Comparison of ENCODE assay signal across 9 mouse cellular contexts in genomic region chr14:54475941-54476844, GRCm38 (mm10). TPM values are rescaled to one million over a fixed set of nuclear protein-coding genes. Genes with fewer than 3 reads are reported as not detected.
DNase-seq lines count a peak whose midpoint lies in the region; ATAC-seq and TF ChIP-seq lines count a peak whose summit lies in the region.
"Had no signal": no experiment of that assay in that cellular context is flagged by ENCODE, and none has a peak within 500 bp of the region (broad histone marks: within the 10 kb centered on the region; RNA-seq: fewer than 3 reads in every experiment).

Rem2 (plus strand) TSS chr14:54476100.

- no peaks in the 10 kb centered on the region for H3K9me3 ChIP-seq in forebrain, postnatal 0 days (ENCODE audit: low read length)
- H3K9me3 ChIP-seq in limb, embryonic 11.5 days (ENCODE audit: control insufficient read depth, low read length): no peaks in the 10 kb centered on the region
- H3K9me3 ChIP-seq in midbrain, embryonic 16.5 days (replicated peaks; ENCODE audit: control insufficient read depth, low read length, poor library complexity, severe bottlenecking): no peaks in the 10 kb centered on the region

- peak; percentile 14 for DNase-seq in gastrocnemius, postnatal 10 days
- no peak for DNase-seq in gastrocnemius, postnatal 14 days
- DNase-seq in cerebellum, adult 11-12 months: peak; percentile 85
- DNase-seq in forebrain, postnatal 0 days: peak; percentile 91
- DNase-seq in kidney, adult 9 months: peak; percentile 49
- peak; percentile 66 for DNase-seq in limb, embryonic 11.5 days (ENCODE audit: low spot score)
- DNase-seq in B cell, adult 2 months: no peak

- 0 out of 2 replicates have a peak, but pooled peaks cover 3% of the 10 kb centered on the region for H3K4me1 ChIP-seq in forebrain, postnatal 0 days (ENCODE audit: insufficient read depth)
- peaks cover 5% of the 10 kb centered on the region; the same call in 1 of the 2 replicates for H3K4me1 ChIP-seq in limb, embryonic 11.5 days (ENCODE audit: control insufficient read depth, insufficient read depth, low read length)
- peaks cover 23% of the 10 kb centered on the region for H3K4me1 ChIP-seq in midbrain, embryonic 16.5 days (ENCODE audit: control insufficient read depth, insufficient read depth, low read length)

- no peaks in the 10 kb centered on the region for H3K27me3 ChIP-seq in forebrain, postnatal 0 days (ENCODE audit: insufficient read depth, low read length)
- peaks cover 17% of the 10 kb centered on the region for H3K27me3 ChIP-seq in limb, embryonic 11.5 days (ENCODE audit: control insufficient read depth, insufficient read depth, low read length)
- H3K27me3 ChIP-seq in midbrain, embryonic 16.5 days (ENCODE audit: control insufficient read depth, insufficient read depth, low read depth, low read length): peaks cover 3% of the 10 kb centered on the region; the same call in 1 of the 2 replicates

- intact Hi-C loops in gastrocnemius, postnatal 14 days (cut with DNase I; ENCODE audit: low total_unique reads): no loop called here

- H3K27ac ChIP-seq in forebrain, postnatal 0 days (ENCODE audit: low read depth, low read length): peak within 1 kb of the TSS; percentile 75
- H3K27ac ChIP-seq in limb, embryonic 11.5 days (replicated peaks; ENCODE audit: low read depth, low read length): no peak within 1 kb of the TSS
- H3K27ac ChIP-seq in midbrain, embryonic 16.5 days (ENCODE audit: low read length): peak within 1 kb of the TSS; percentile 84
- H3K27ac ChIP-seq: macrophage had no signal

- TF ChIP-seq CTCF in forebrain, postnatal 0 days (IDR thresholded peaks at IDR 0.05; ENCODE audit: low read depth): no peak

- H3K4me2 ChIP-seq in forebrain, postnatal 0 days (ENCODE audit: low read depth): peak within 1 kb of the TSS; percentile 88
- H3K4me2 ChIP-seq in limb, embryonic 11.5 days (ENCODE audit: low read depth, severe bottlenecking): peak within 1 kb of the TSS; percentile 94
- H3K4me2 ChIP-seq in midbrain, embryonic 16.5 days (ENCODE audit: low read length): peak within 1 kb of the TSS; percentile 82

- peaks cover 3% of the 10 kb centered on the region; the same call in 1 of the 2 replicates for H3K36me3 ChIP-seq in forebrain, postnatal 0 days (ENCODE audit: insufficient read depth)
- no peaks in the 10 kb centered on the region for H3K36me3 ChIP-seq in limb, embryonic 11.5 days (ENCODE audit: control insufficient read depth, insufficient read depth, low read length)
- H3K36me3 ChIP-seq in midbrain, embryonic 16.5 days (ENCODE audit: control insufficient read depth, insufficient read depth, low read length): no peaks in the 10 kb centered on the region

- peak within 1 kb of the TSS; percentile 59 for H3K4me3 ChIP-seq in forebrain, postnatal 0 days (ENCODE audit: low read depth, low read length)
- H3K4me3 ChIP-seq in limb, embryonic 11.5 days (ENCODE audit: low read depth, low read length): peak within 1 kb of the TSS; percentile 38
- H3K4me3 ChIP-seq in midbrain, embryonic 16.5 days (ENCODE audit: low read depth, low read length): peak within 1 kb of the TSS; percentile 67

- peak within 1 kb of the TSS; percentile 75 for H3K9ac ChIP-seq in forebrain, postnatal 0 days
- H3K9ac ChIP-seq in limb, embryonic 11.5 days (ENCODE audit: low read length): peak within 1 kb of the TSS; percentile 65
- H3K9ac ChIP-seq in midbrain, embryonic 16.5 days (ENCODE audit: low read depth, low read length): peak within 1 kb of the TSS; percentile 84

- peak; percentile 95 for ATAC-seq in forebrain, postnatal 0 days
- ATAC-seq in limb, embryonic 11.5 days (ENCODE audit: insufficient number of reproducible peaks, low FRiP score, low TSS enrichment, low read depth): peak; percentile 50
- ATAC-seq in midbrain, embryonic 16.5 days: peak; percentile 90

- WGBS in forebrain, postnatal 0 days: under 1% methylated on average over 22 of the region's 23 CpGs
- WGBS in limb, embryonic 11.5 days: 1% methylated on average over 23 of the region's 23 CpGs
- WGBS in midbrain, embryonic 16.5 days: under 1% methylated on average over 23 of the region's 23 CpGs

RNA-seq across cellular contexts. Expression of gene Rem2, which starts in this region (rescaled TPM):
- under 1 TPM in 1 of 2 experiments, not detected in 1; 0.14 TPM for total RNA-seq in gastrocnemius, postnatal 10 days (2021)
- total RNA-seq in gastrocnemius, postnatal 14 days (2021): not detected
- 25.5 and 31.0 TPM in 2 replicates for total RNA-seq in forebrain, postnatal 0 days (2014; rRNA removed)
- polyA plus RNA-seq in forebrain, postnatal 0 days (2015; fragmentation: Nextera tagmentation; extraction: Ambion mirVana): 22.5 and 28.0 TPM in 2 replicates
- 4.7 and 5.3 TPM in 2 replicates for polyA plus RNA-seq in limb, embryonic 11.5 days (2014; fragmentation: Nextera tagmentation; extraction: Ambion mirVana)
- 46.0 and 48.9 TPM in 2 replicates for polyA plus RNA-seq in midbrain, embryonic 16.5 days (2015; fragmentation: Nextera tagmentation; extraction: Ambion mirVana)
- polyA plus RNA-seq: macrophage had no signal

Comparison
In these comparisons a context has a peak if more than half of its experiments do, and no peak if none do; other contexts are left out.
1. RNA of gene Rem2 (total RNA-seq): 25.5 to 31.0 TPM in forebrain, postnatal 0 days; 0.14 TPM in gastrocnemius, postnatal 10 days and not detected in gastrocnemius, postnatal 14 days; every median in the first group is over 10 times any median in the second.
2. Peak in DNase-seq in gastrocnemius, postnatal 10 days; RNA of the gene not detected or under 1 TPM.
3. DNase-seq: peak in cerebellum, adult 11-12 months (single experiment), forebrain, postnatal 0 days (single experiment), kidney, adult 9 months (single experiment) and limb, embryonic 11.5 days (single experiment); none in gastrocnemius, postnatal 14 days (single experiment) and B cell, adult 2 months (0 of 2).
4. Peak in every context shown above with its lines, with median percentiles within 50 percentile points of each other: ATAC-seq, H3K4me2 ChIP-seq, H3K4me3 ChIP-seq and H3K9ac ChIP-seq.